Mouse (Mus musculus) erythroid progenitor cell, adult 5-6 weeks (primary cell): ENCODE data around the gene Tmem184a. TPM values are rescaled to one million over a fixed set of nuclear protein-coding genes. Genes with fewer than 3 reads are reported as not detected.

Experiments
- ATAC-seq: replicated peaks from 2 replicates; pipeline ENCODE4 v1.8.0; 2016; ENCODE audit warnings: moderate number of reproducible peaks, mild to moderate bottlenecking, moderate TSS enrichment, inconsistent platforms; ENCODE audit not compliant: poor library complexity, low FRiP score, severe bottlenecking
- total RNA-seq, 2 experiments: library from RNA; stranded (forward) in 1 of 2; stranded (reverse) in 1 of 2; fragments of 150-400 nt in 1 of 2; fragments of 186-747, 209-891 nt in 1 of 2; gene quantifications; 2 replicates each; pipeline versions ENCODE4 v1.2.3 to v1.2.4; 2015 to 2017; ENCODE audit warnings: low replicate concordance in 2 of 2

Gene Tmem184a
- total RNA-seq, 2 experiments from 2014 or later, result not detected

GRCm38 (mm10) chr5:139816445-139816844 lies 3.3 kb downstream of the Tmem184a start:
- no peak for ATAC-seq

GRCm38 (mm10) chr5:139815964-139816363 lies 3.8 kb downstream of the Tmem184a start:
- ATAC-seq, result no peak

- ATAC-seq, result no peak
These were observed 5.7 kb downstream of the Tmem184a start for GRCm38 (mm10) chr5:139813963-139814381.

GRCm38 (mm10) chr5:139813126-139813490 lies 6.6 kb downstream of the Tmem184a start:
- ATAC-seq, result no peak

- no peak for ATAC-seq
These were observed 7.2 kb downstream of the Tmem184a start for GRCm38 (mm10) chr5:139812398-139813125.

- peak; percentile 40 for ATAC-seq
These were observed 7.9 kb downstream of the Tmem184a start for GRCm38 (mm10) chr5:139811677-139812397.

- ATAC-seq, result no peak
These were observed 10.3 kb downstream of the Tmem184a start for GRCm38 (mm10) chr5:139809397-139809796.

- ATAC-seq, result peak; percentile 48
These were observed 13.8 kb downstream of the Tmem184a start for GRCm38 (mm10) chr5:139805924-139806323.

GRCm38 (mm10) chr5:139804573-139805111 lies 15.1 kb downstream of the Tmem184a start:
- ATAC-seq, result peak; percentile 44

- peak; percentile 71 for ATAC-seq
These were observed 15.6 kb downstream of the Tmem184a start for GRCm38 (mm10) chr5:139804107-139804551.

- peak; percentile 61 for ATAC-seq
These were observed 16.1 kb downstream of the Tmem184a start for GRCm38 (mm10) chr5:139803601-139804102.

- peak; percentile 38 for ATAC-seq
These were observed 16.6 kb downstream of the Tmem184a start for GRCm38 (mm10) chr5:139803165-139803564.

- no peak for ATAC-seq
These were observed 17.8 kb downstream of the Tmem184a start for GRCm38 (mm10) chr5:139801880-139802279.

- no peak for ATAC-seq
These were observed 18.5 kb downstream of the Tmem184a start for GRCm38 (mm10) chr5:139801231-139801630.

- no peak for ATAC-seq
These were observed 19.7 kb downstream of the Tmem184a start for GRCm38 (mm10) chr5:139799801-139800590.

- ATAC-seq, result no peak
These were observed 20.7 kb downstream of the Tmem184a start for GRCm38 (mm10) chr5:139799041-139799440.

- no peak for ATAC-seq
These were observed 21.4 kb downstream of the Tmem184a start for GRCm38 (mm10) chr5:139798168-139798900.

- no peak for ATAC-seq
These were observed 22.1 kb downstream of the Tmem184a start for GRCm38 (mm10) chr5:139797473-139798167.

- ATAC-seq, result no peak
These were observed 22.8 kb downstream of the Tmem184a start for GRCm38 (mm10) chr5:139796900-139797299.
